Mouse (Mus musculus): ENCODE data around the gene Zfp367.

Zfp367 gene

GRCm38 (mm10) chr13:64153083-64153682, at the start of gene Zfp367:
Gene Zfp367, minus strand, starts transcription at chr13:64153202.
- peak; percentile 98 to 99 for DNase-seq

- no peak for DNase-seq
Measured at GRCm38 (mm10) chr13:64200911-64201310, 47.9 kb upstream of the Zfp367 start.

GRCm38 (mm10) chr13:64198310-64198709, 45.3 kb upstream of the Zfp367 start:
- peak in 1 of 2 experiments; percentile 26 for DNase-seq

- no peak for DNase-seq
Measured at GRCm38 (mm10) chr13:64197899-64198298, 44.9 kb upstream of the Zfp367 start.

GRCm38 (mm10) chr13:64187065-64187464, 34.1 kb upstream of the Zfp367 start:
- peak; percentile 11 to 33 for DNase-seq

GRCm38 (mm10) chr13:64186516-64186915, 33.5 kb upstream of the Zfp367 start:
- no peak for DNase-seq

GRCm38 (mm10) chr13:64185586-64185985, 32.6 kb upstream of the Zfp367 start:
- no peak for DNase-seq

GRCm38 (mm10) chr13:64185176-64185575, 32.2 kb upstream of the Zfp367 start:
- DNase-seq = no peak

- DNase-seq = no peak
Measured at GRCm38 (mm10) chr13:64184361-64184760, 31.4 kb upstream of the Zfp367 start.

GRCm38 (mm10) chr13:64183583-64183982, 30.6 kb upstream of the Zfp367 start:
- no peak for DNase-seq

GRCm38 (mm10) chr13:64182091-64182490, 29.1 kb upstream of the Zfp367 start:
- DNase-seq = no peak

- peak; percentile 75 to 82 for DNase-seq
Measured at GRCm38 (mm10) chr13:64180888-64181287, 27.9 kb upstream of the Zfp367 start.

- DNase-seq = no peak
Measured at GRCm38 (mm10) chr13:64180300-64180699, 27.3 kb upstream of the Zfp367 start.

- DNase-seq = no peak
Measured at GRCm38 (mm10) chr13:64178746-64179652, 26.0 kb upstream of the Zfp367 start.

GRCm38 (mm10) chr13:64178000-64178399, 25.0 kb upstream of the Zfp367 start:
- no peak for DNase-seq

- peak; percentile 33 to 52 for DNase-seq
Measured at GRCm38 (mm10) chr13:64169746-64170145, 16.7 kb upstream of the Zfp367 start.

GRCm38 (mm10) chr13:64163147-64163715, 10.2 kb upstream of the Zfp367 start:
- DNase-seq = peak in 1 of 2 experiments; percentile 38

GRCm38 (mm10) chr13:64162626-64163025, 9.6 kb upstream of the Zfp367 start:
- DNase-seq = peak; percentile 29 to 46

GRCm38 (mm10) chr13:64161916-64162611, 9.1 kb upstream of the Zfp367 start:
- DNase-seq = no peak

GRCm38 (mm10) chr13:64161548-64161915, 8.5 kb upstream of the Zfp367 start, which contains the start of gene Habp4:
Gene Habp4, plus strand, starts transcription at chr13:64161824.
- DNase-seq = peak; percentile 98 to 99

- DNase-seq = no peak
Measured at GRCm38 (mm10) chr13:64156966-64157365, 4.0 kb upstream of the Zfp367 start.

GRCm38 (mm10) chr13:64155171-64155571, 2.2 kb upstream of the Zfp367 start:
- DNase-seq = peak; percentile 18 to 49

GRCm38 (mm10) chr13:64154651-64155050, 1.6 kb upstream of the Zfp367 start:
- DNase-seq = no peak
